Mouse (Mus musculus): ENCODE results near the gene Icam4.
"Not testable (repeated sequence)": the region's sequence is repeated elsewhere in the genome, so short reads cannot be mapped to it uniquely, and the experiment has no call there.

The Icam4 gene

DNA sequence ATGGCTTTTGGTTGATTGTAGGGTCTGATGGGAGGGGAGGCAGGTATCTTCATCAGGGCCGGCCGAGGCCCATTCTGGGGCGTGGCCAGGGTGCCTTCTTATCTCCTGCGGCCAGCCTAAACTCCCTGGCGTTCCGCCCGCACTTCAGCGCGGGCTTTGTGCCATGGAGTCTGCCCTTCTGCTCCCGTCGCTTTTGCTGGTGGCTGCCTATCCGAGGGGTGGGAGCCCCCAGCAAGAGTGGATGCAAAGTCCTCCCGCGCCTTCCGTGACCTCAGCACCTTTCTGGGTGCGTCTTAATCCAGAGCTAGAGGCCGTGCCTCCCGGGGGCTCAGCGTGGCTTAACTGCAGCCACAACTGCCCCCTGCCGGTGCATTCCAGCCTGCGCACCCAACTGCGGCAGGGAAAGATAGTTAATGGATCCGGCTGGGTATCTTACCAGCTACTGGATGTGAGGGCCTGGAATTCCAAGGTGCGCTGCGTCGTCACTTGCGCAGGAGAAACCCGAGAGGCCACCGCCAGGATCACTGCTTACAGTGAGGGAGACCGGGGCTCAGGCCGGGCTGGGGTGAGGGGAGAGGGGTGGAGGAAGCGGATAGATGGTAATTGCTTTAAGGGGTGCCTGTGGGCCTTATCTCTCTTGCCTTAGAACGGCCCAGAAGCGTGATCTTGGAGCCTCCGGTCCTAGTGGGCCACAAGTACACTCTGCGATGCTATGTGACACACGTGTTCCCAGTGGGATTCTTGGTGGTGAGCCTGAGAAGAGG is at the start of gene Icam4:
TSS of gene Icam4 (plus strand) at position 83 of the 764 bp plus-strand sequence.
- DNase-seq (ENCODE audit: low read depth, low spot score) = peak; percentile 77

DNA sequence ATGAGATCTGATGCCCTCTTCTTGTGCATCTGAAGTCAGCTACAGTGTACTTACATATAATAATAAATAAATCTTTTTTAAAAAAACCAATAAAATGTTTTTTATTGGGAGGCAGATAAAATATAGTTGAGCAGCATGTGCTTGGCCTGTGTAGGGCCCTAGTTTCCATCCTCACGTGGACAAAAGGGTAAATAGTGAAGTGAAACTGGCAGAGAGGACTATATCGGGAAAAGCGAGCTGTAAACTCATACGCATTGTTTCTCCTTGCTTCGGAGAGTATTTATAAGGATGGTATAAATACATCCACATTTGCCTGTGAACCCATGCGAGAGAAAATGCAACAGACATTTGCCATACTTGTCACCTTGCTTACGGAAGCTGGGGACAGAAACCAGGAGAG is 49.4 kb upstream of the Icam4 start:
- no peak for DNase-seq (ENCODE audit: low read depth, low spot score)

DNA sequence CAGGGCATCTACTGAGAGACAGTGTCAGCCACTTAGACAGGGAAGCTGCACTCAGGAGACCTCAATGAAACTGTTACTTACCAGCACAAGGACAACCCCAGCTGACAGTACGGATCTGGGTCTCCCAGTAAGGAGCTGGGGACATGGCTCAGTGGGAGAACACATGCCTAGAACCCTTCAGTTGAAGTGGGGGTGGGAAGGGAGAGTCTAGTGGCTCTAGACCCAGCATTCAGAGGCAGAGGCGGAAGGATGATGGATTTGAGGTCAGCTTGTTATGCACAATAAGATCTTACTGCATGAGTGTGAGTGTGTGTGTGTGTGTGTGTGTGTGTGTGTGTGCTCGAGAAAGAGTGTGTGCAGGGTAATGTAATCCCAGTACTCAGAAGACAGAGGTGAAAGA is 47.0 kb upstream of the Icam4 start:
- no peak for DNase-seq (ENCODE audit: low read depth, low spot score)

DNA sequence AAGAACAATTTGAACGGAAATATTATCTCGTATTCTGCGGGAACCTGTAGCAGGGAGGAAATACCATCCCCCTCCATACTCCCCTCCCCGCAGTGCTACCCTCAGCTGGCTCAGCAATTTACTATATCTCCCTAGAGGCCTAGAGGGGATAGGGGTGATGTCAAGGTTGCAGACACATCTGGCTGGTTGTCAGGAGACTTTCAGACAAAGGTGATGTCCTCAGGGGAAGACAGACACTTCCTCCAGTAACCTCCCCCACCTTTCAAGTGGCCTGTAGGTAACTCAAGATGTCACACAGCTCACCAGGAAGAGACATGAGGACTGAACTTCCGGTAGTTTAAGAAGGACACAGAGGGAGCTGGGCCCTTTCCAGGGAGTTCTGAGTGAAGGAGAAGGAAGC is 46.0 kb upstream of the Icam4 start:
- DNase-seq (ENCODE audit: low read depth, low spot score) = peak; percentile 49

DNA sequence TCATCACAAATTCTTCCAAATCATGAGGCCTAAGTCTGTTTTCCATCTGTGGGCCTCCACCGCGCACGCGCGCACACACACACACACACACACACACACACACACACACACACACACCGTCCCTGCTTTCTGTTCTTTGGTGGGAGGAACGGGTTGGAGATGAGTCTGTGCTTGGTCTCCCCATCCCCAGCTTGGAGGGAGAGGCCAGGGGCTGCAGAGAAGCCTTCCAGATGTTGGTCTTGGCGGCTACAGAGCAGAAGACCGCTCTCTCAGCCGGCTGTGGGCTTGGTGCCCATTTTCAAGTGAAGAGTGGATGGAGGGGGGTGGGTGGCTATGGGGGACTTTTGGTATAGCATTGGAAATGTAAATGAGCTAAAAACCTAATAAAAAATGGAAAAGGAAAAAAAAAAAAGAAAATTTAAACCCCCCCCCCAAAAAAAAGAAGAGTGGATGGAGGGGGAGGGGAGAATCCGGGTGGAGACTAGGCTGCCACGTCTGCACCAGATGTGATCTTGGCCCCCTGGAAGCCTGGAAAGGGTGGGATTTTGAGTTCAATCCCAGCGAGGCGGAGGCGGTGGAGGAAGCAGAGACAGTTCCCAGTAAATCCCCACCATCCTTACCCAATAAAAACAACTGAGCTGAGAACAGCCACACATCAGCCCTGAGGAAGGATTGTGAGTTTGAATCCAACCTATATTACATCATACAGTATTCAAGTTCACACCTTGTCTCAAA is 42.1 kb upstream of the Icam4 start:
- DNase-seq (ENCODE audit: low read depth, low spot score) = no peak

DNA sequence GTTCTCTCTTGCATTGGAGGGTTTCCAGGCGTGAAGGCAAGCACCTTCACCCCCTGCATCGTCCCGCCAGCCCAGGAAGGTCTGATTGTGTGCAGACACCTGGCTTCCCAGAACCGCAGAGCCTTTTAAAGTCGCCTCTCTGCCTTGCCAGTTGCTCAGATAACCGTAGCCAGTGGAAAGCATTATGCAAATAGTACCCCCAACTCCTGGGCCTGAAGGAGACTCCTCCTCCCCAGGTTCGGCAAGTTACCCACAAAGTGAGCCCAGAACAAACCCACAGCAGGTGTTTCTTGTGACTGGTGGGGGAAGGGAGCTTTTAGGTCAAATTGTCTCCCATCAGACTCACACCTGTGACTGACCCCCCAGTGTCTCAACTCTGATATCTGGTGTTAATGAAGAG is 41.2 kb upstream of the Icam4 start:
- DNase-seq (ENCODE audit: low read depth, low spot score) = no peak

DNA sequence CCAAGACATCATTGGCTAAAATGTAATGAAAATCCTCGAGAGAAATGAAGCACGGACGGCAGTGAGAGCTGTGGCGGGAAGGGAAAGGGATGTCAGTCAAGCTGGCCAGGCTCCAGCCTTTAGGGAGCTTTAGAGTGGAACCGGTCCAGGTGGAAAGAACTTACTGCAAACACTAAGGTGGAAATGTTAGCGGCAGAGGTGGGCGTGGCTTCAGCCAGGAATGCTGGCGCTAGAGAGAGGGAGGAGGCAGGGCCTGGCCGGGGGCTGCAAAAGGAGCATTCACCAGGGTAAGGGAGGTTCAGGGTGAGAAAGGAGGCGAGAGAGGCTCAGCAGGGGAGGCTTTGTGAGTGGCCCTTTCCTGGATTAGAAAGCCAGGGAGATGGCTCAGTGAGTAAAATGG is 38.3 kb upstream of the Icam4 start:
- no peak for DNase-seq (ENCODE audit: low read depth, low spot score)

DNA sequence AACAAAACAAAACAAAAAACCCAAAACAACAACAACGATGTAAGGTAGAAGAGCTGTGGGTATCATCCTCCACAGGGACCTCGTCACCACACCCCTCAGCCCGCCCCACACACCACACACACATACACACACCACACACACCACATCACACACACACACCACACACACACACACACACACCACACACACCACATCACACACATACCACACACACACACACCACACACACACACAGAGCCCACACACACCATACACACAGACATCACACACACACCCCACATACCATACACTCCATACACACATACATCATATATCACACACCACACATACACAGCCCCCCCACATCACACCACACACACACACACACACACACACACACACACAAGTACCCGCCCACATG is 37.6 kb upstream of the Icam4 start:
- DNase-seq (ENCODE audit: low read depth, low spot score) = no peak

DNA sequence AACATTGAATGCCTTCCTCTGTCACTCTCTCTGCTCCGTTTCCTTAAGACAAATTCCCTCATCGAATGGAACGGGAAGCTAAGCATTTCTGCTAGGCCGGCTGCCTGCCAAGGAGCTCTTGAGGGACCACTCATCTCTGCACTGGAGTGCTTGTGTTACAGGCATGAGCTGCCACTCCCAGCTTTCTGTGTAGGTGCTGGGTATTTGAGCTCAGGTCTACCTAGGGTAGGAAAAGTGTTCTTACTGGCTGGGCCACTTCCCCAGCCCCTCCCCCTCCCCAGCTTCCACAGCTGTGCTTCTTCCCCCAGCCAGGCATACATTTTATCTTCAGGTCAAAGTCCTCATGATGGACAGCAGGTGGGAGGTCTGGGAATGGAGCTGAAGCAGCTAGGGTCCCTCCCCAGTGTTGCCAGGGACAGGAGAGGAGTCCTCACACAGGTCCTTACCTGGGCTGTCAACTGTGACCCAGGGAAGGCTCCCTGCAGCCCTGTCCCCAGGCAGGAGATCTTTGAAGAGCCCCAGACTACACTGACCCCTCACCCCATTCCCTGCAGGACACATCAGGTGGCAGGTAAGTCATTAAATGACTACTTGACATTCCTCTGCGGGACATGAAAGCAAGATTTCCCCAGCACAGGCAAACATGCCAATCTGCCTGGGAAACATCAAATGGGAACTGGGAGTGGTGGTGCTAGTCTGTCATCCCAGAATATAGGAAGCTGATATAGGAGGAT is 35.8 kb upstream of the Icam4 start:
- no peak for DNase-seq (ENCODE audit: low read depth, low spot score)

DNA sequence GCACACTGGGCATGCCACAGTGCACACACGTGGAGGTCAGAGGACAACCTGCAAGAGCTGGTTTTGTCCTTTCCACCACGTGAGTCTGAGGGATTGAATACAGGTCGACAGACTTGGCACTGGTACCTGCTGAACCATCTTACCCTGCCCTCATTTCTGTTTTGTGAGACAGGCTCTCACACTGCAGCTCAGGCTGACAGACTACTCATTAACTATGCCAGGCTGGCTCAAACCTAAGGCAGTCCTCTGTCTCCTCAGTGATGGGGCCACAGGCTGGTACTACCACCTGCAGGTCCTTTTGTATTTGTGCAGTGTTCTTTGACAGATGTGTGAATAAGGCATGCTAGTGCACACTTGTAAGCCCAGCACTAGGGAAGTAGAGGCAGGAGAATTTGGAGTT is 34.1 kb upstream of the Icam4 start:
- DNase-seq (ENCODE audit: low read depth, low spot score) = no peak

DNA sequence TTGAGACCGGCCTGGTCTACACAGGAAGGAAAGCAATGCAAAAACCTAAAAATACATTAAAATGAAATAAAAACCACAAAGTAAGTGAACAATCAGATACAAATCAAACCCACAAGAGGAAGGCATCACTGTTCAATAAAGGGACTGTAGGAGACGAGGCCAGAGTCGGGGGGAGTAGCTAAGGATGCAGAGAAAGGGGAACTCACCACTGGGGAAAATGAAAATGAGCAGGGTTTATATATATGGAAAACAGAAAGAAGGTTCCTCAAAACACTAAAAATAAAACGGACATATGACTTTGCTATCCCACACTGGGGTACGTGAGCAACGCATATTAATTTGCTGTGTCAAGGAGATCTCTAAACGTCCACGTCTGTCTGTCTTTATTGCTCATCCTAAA is 32.1 kb upstream of the Icam4 start:
- no peak for DNase-seq (ENCODE audit: low read depth, low spot score)

DNA sequence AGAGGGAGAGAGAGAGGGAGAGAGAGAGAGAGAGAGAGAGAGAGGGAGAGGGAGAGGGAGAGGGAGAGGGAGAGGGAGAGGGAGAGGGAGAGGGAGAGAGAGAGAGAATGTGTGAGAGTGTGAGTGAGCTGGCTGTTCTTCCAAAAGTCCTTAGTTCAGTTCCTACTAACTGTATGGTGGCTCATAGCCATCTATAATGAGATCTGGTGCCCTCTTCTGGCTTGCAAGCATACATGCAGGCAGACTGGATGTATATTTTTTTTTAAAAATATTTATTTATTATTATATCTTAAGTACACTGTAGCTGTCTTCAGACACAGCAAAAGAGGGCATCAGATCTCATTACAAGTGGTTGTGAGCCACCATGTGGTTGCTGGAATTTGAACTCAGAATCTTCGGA is 30.8 kb upstream of the Icam4 start:
- DNase-seq (ENCODE audit: low read depth, low spot score) = peak; percentile 41

DNA sequence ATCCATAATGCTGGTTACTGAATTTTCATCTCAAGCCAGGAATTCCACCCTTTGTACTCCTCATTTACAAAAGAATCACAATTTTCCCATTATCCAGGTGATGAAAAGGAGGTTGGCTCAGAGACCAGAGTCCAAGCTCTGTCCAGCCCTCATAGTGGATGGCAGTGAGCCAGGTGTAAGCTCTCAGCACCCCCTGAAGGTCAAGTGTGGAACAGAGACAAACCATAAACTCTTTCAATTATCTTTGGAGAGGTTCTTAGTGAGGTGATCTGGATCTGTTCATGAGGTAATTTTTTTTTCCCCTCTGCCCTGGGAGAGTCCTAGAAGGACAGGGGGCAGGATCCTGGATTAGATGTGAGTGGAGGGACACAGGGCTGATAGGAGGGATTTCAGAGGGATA is 28.4 kb upstream of the Icam4 start:
- no peak for DNase-seq (ENCODE audit: low read depth, low spot score)

DNA sequence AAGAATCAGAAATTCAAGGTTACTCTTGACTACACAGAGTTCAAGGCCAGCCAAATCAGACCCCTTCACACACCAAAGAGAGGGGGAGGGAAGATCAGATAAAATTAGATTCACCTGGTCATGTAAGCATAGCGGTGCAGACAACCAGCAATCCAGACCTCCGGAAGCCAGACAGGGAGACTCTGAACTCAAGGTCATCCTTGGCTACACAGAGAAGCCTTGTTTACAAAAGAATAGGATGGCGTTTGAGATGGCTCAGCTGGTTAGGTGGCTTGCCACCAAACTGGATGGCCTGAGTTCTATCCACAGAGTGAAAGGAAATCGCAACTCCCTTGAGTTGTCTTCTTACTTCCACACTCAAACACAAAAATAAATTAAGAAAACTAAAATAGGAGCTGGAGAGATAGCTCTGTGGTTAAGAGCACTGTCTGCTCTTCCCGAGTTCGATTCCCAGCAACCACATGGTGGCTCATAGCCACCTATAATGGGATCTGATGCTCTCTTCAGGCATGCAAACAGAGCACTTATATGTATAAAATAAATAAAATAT is 27.4 kb upstream of the Icam4 start:
- no peak for DNase-seq (ENCODE audit: low read depth, low spot score)

DNA sequence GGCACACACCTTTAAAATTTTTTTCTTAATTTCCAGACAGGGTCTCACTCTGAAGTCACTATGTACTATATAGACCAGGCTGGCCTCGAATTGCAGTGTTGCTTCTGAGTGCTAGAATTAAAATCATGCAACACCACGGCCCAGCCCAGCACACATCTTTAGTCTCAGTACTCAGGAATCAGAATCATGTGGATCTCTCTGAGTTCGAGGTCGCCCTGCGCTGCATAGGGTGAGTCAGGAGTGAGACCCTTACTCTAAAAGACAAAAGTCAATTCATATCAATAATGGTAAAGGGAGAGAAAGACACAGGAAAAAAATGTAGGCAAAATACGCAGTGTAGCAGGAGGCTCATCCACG is 26.9 kb upstream of the Icam4 start:
- DNase-seq (ENCODE audit: low read depth, low spot score) = no peak

DNA sequence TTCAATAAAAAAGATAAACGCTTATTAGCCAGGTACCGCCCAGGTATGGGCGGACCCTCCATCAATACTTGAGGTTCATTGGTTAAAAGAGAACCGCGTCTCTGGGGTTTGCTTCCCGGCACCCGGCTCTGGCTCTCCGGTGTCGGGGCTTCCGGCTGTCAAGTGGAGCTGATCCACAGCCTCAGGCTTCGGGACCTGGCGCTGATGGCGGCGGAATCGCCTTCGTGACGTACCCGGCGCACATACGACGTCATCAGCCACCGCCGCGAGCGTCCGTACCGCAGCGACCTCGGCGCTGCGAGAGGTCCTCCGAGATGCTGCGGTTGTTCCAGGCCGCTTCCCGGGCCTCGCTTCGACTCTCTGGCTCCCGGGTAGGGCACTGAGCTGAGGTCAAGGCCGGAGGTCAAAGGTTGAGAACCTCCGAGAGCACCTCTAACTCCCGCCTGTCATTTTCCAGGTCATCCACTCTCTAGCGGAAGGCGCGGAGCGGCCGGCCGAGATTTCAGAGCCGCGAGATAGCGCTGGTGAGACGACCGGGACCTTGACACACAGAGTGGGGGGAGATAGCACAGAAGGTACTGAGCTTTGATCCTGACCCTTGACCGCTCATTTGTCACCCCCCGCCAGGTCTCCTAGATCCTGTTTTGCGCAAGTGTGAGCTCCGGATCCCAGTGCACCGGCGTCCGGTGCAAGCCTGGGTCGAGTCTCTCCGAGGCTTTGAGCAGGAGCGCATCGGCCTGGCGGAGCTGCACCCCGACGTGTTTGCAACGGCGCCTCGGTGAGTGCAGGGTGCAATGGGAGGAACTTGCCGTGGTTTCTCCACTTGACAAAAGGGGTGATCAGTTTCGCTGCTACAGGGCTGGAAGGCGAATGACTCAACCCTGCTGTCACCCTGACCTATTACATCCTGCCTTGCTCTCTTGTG is 26.3 kb upstream of the Icam4 start, which contains the start of gene Mrpl4:
TSS of gene Mrpl4 (plus strand) at position 112 of the 925 bp plus-strand sequence.
- DNase-seq (ENCODE audit: low read depth, low spot score) = peak; percentile 92

DNA sequence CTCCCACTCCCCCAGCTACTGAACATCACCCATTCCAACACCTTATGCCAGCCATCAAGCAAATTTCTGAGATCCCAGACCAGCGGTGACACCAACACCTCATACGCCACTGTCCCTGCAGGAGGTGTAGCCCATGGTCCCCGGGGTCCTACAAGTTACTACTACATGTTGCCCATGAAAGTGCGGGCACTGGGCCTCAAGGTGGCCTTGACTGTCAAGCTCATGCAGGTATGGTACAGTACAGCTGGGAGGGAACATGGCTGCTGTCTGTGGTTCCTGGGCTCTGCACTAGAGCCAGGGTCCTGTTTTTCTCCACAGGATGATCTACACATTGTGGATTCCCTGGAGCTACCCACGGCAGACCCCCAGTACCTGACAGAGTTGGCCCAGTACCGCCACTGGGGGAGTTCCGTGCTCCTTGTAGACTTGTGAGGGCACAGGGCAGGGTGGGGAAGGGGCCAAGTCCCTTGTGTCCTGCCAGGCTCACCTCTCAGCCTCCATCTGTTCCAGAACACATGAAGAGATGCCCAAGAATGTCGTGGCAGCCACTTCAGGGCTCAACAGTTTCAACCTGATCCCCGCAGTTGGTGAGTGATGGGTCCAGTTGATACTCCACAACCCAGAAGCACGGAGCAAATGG is 21.7 kb upstream of the Icam4 start:
- DNase-seq (ENCODE audit: low read depth, low spot score) = no peak

DNA sequence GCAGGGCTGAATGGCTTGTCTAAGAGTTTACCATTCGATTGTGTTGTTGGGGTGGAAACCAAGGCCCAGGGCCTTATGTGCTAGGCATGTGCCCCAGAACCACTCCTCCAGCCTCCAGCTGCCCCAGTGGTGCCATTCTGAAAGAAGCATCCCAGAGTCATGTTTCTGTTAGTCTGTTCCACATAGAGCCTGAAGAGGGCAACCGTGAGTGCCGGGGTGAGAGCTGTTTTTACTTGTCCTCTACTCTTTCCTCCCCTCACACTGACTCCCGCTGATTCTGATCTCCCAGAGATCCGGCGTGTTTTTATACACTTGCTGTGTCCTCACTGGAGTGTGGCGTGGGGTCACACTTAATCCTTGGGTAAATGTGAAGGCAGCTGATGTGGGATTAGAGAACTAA is 21.2 kb upstream of the Icam4 start:
- DNase-seq (ENCODE audit: low read depth, low spot score) = no peak

DNA sequence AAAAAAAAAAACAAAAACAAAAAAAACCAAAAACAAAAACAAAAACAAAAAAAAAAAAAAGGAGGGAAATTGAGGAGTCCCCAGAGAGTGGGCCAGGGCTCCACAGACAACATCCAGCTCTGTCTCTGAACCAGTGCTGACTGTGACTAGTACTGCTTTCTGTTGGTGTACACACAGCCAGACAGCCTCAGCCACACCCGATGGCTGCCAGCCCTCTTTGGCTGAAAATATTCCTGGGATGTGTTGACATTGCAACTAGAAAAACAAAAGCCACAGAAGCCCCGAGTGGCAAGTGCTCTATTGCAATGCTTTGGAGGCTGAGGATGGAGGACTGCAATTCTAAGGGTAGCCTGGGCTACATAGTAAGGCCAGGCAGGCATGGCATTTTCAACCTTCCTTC is 18.8 kb upstream of the Icam4 start:
- no peak for DNase-seq (ENCODE audit: low read depth, low spot score)

DNA sequence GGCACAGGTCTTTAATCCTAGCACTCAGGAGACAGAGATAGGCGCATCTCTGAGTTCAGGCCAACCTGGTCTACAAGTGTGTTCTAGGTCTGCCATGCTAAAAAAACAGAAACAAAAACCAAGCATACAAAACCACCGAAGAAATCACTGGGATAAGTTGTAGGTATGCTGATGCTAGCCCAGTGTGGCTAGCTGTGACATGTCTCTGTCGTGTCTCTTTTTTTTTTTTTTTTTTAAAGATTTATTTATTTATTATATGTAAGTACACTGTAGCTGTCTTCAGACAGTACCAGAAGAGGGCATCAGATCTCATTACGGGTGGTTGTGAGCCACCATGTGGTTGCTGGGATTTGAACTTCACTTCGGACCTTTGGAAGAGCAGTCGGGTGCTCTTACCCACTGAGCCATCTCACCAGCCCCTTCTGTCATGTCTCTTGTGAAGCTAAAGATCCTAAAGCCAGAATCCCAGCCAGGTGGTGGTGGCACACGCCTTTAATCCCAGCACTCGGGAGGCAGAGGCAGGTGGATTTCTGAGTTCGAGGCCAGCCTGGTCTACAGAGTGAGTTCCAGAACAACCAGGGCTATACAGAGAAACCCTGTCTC is 18.1 kb upstream of the Icam4 start:
- not testable (repeated sequence) for DNase-seq (ENCODE audit: low read depth, low spot score)

All from CD4-positive helper T cell, adult 2 months (primary cell).